Mouse (Mus musculus) lung, postnatal 0 days (tissue): ENCODE measurements at regions not wholly inside any gene's neighbourhood (a gene's known extent, or its start where the extent isn't known, plus 50 kb on each side); places are given as distances from the start of the nearest gene placed in this dataset.

Source experiments
- CTCF ChIP-seq: IDR thresholded peaks from 2 replicates; pipeline ENCODE4 v1.5.1; 2016; ENCODE audit warnings: antibody characterized with exemption, mild to moderate bottlenecking
- EP300 ChIP-seq: IDR thresholded peaks from 2 replicates; pipeline ENCODE4 v1.6.1; 2016; ENCODE audit warnings: antibody characterized with exemption, mild to moderate bottlenecking, control low read depth

GRCm38 (mm10) chr15:43650818-43651500 lies 3516.8 kb downstream of the 9330182O14Rik start:
- TF ChIP-seq EP300 (no peak), CTCF (no peak)
